Mouse (Mus musculus) spleen, adult 18-20 months (tissue): ENCODE measurements at regions not wholly inside any gene's neighbourhood (a gene's known extent, or its start where the extent isn't known, plus 50 kb on each side); places are given as distances from the start of the nearest gene placed in this dataset.
"Not testable (repeated sequence)": the region's sequence is repeated elsewhere in the genome, so short reads cannot be mapped to it uniquely, and the experiment has no call there.

ENCODE experiments used
- DNase-seq, 2 experiments: peaks; one replicate each; pipeline ENCODE4 v3.0.0; 2022; ENCODE audit warnings: mixed read lengths in 2 of 2

GRCm38 (mm10) chr13:32444531-32444930 is 106.0 kb upstream of the Gmds start:
- no peak for DNase-seq

- DNase-seq: no peak
These were observed 103.5 kb upstream of the Gmds start for GRCm38 (mm10) chr13:32442025-32442424.

GRCm38 (mm10) chr13:32435136-32435535 is 96.6 kb upstream of the Gmds start:
- no peak for DNase-seq

GRCm38 (mm10) chr13:32428482-32428881 is 89.9 kb upstream of the Gmds start:
- DNase-seq: no peak

GRCm38 (mm10) chr13:32426906-32427305 is 88.4 kb upstream of the Gmds start:
- no peak for DNase-seq

- DNase-seq: no peak
These were observed 87.7 kb upstream of the Gmds start for GRCm38 (mm10) chr13:32426199-32426598.

GRCm38 (mm10) chr13:32424543-32424942 is 86.0 kb upstream of the Gmds start:
- not testable (repeated sequence) for DNase-seq

GRCm38 (mm10) chr13:32422485-32422884 is 83.9 kb upstream of the Gmds start:
- DNase-seq: no peak

GRCm38 (mm10) chr13:32419326-32419725 is 80.8 kb upstream of the Gmds start:
- no peak for DNase-seq

- DNase-seq: no peak
These were observed 80.1 kb upstream of the Gmds start for GRCm38 (mm10) chr13:32418655-32419054.

- DNase-seq: no peak
These were observed 79.4 kb upstream of the Gmds start for GRCm38 (mm10) chr13:32417907-32418306.

- DNase-seq: peak in 1 of 2 experiments; percentile 59
These were observed 72.9 kb upstream of the Gmds start for GRCm38 (mm10) chr13:32411287-32411935.

GRCm38 (mm10) chr13:32410065-32410464 is 71.5 kb upstream of the Gmds start:
- no peak for DNase-seq

- no peak for DNase-seq
These were observed 60.1 kb upstream of the Gmds start for GRCm38 (mm10) chr13:32398616-32399015.
